Mouse (Mus musculus): ENCODE measurements around the gene Nacc1.

Gene Nacc1

GRCm38 (mm10) chr8:84662581-84663065, 25.0 kb downstream of the Nacc1 start, which contains the start of gene Ier2:
Gene Ier2, minus strand, starts transcription at chr8:84662852.
- peak; percentile 98 for DNase-seq (ENCODE audit: low spot score)

DNA sequence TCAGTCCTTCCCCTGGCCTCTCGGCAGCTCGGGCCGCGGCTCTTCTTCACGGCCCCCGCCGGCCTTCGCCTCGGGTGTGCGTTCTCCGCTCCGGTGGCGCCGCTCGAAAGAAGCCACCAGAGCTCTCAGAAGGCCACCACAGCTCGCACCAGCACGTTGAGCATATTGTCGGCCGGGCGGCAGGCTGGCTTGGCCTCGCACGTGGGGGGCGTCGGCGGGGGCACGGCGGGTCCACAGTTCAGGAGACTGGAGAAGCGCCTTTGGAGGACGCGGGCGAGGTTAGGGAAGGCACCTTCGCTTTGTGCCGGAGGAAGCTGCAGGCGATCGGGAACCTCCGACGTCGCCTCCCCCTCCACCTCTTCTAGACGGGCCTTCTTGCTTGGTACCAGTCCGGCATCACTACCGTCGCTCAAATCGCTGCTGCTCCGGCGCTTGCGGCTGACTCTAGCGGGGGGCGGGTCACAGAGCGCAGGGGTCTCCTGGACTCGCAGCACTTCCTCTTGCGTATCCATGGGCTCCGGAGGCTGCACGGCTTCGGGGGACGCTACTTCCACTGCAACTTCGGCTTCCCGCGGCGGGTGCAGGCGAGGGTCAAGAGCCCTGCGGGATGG, 25.6 kb downstream of the Nacc1 start:
- peak; percentile 57 for DNase-seq (ENCODE audit: low spot score)

GRCm38 (mm10) chr8:84661458-84661871, 26.2 kb downstream of the Nacc1 start:
- DNase-seq (ENCODE audit: low spot score): peak; percentile 90

DNA sequence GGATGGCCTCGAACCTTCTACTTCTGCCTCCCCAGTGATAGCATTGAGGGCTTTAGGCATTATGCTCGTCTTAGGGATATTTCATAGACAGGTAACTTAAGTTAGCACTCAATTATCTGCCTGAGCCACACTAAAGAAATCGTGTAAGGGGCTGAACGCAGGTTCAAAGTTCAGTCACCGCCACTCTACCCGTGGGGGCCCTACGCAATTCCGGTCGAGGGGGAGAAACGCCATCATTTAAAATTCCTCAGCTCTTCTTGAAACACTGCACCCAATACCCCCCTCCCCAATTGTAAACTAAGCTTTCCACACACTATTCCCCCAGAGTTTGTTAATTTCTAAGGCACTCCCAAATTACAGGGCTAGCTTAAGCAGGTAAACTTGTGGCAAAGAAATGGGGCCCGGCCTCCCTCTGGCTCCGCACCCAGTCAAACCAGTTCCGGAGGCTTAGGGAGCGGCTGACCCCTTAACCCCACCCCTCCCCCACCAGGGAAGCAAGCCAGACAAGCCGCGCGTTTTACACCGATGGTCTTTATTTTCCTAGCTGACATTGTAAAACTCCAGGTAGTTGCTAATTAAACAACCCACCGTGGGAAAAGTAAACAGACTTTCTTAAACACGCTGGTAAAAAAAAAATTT, 26.7 kb downstream of the Nacc1 start:
- DNase-seq (ENCODE audit: low spot score): peak; percentile 60

DNA sequence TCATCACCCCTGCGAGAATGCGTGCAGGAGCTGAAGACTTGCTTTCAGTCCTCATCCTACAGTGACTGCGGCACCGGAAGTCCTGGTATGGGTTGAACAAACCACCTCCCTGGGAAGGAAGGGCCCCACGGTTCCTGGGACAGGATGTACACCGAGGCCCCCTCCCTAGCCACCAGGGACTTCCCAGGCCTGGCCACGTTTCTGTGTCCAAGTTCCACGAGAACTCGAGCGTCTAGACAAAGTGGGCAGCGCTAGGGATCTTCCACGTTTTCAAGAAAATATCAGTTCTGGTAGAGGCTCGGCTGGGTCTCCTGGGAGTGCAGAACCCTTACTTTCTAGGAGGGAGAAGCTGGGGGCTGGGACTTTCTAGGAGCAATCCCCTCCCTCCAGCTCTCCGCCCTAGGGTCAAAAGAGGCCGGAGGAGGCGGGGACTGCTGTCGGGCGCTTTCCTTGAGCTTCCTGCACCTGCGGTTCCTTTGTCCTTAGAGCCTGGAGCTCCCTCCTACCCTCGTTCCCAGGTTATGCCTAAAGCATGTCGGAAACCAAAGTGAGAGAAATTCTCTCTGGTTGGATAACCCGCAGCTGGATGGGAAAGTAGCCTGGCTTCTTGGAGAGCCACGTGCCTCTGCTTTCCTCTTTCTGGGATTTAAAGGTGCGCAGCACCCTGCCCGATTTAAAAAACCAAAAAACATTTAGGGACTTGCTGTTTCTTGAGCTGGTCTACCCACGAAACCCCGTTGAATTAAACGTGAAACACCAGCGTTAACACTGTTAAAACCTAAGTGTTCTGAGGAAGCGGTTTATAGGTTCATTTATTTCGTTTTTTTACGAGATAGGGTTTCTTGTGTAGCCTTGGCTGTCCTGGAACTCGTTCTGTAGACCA, 27.5 kb downstream of the Nacc1 start:
- peak; percentile 88 for DNase-seq (ENCODE audit: low spot score)

DNA sequence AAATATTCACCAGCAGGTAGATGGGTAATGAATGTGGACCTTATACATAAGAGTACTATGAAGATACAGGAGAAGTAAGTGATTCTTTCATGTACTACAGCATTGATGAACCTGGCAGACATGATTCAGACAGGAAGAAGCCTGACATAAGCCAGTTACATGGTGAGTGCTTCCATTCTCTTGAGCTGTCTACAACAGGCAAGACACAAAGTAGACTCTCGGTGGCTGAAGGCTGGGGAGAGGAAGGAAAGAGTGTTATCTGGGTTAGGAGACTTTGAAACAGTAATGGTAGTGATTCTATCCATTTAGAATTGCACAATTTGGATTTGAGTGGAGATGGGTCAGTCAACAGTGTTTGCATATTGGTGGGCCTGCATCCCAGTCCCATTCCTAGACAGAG, 28.7 kb downstream of the Nacc1 start:
- no peak for DNase-seq (ENCODE audit: low spot score)

DNA sequence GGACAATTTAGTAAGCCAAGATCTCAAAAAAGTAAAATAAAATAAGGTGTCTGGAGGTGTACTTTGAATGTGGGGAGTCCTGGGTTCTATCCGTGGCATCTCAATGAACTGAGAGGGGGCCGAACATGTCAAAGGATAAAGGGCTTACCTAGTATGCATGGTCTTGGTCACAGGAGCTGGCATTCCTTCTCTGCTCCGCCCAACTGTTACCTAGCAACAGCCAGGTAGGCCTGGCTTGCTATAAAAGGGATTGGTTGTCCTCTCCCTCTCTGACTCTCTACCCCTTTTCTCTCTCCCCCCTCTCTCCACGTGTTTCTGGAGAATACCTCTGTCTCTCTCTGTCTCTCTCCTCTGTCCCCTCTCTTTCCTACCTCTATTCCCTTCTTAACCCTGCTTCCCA, 30.0 kb downstream of the Nacc1 start:
- DNase-seq (ENCODE audit: low spot score): no peak

DNA sequence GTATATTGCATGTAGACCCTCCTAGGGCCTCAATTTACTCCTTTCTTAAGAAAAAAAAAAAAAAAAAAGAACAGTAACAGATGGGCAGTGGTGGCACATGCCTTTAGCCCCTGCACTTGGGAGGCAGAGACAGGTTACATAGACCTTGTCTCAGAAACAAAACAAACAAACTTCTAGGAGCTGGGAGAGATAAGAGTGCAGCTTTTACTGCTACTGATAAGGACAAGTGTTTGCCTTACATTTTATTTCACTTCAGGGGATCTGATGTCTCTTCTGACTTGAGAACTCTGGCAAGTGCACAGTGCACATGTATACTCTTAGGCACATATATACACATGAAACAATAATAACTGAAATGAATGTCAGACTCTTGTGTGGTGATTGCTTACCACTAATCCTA, 30.5 kb downstream of the Nacc1 start:
- no peak for DNase-seq (ENCODE audit: low spot score)

DNA sequence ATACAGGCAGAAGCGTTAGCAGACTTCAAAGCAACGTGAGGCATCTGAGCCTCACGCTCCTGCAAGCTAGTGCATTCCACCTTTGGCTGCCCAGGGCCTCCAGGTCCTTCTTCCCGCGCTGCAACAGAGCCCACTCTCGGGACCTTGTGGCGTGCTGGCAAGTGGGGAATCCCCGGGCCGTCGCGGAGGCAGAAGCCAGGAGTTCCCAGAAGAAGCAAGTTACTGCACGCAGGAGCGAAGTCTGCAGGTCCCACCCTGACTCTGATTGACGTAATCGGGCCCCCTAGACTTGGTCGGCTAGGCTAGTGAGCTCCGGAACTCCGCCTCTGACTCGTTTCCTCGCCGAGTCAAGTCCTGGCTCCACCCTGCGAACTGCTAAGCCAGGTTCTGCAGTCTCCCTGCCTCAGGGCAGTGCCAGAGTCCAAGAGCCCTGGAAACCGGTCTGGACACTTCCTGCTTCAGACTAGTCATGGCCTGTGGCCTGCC, 31.0 kb downstream of the Nacc1 start:
- DNase-seq (ENCODE audit: low spot score): peak; percentile 83

DNA sequence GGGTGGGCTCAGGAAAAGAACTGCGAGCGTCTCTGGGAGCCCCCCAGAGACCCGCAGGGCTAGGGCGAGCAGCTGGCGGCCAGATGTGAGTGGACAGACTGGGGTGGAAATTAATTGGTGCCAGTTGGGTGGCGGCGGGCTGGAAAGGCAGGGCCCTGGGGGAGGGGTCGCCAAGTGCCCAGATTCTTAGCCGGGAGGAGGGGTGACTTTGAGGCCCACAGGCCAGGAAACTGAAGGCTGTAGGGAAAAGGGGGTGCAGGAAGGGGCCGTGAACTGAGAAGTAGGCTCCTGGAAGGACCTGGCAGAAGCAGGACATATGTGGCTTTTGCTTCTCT, 31.5 kb downstream of the Nacc1 start:
- DNase-seq (ENCODE audit: low spot score): no peak

- no peak for DNase-seq (ENCODE audit: low spot score)
These were observed 32.1 kb downstream of the Nacc1 start for GRCm38 (mm10) chr8:84655336-84656190.

DNA sequence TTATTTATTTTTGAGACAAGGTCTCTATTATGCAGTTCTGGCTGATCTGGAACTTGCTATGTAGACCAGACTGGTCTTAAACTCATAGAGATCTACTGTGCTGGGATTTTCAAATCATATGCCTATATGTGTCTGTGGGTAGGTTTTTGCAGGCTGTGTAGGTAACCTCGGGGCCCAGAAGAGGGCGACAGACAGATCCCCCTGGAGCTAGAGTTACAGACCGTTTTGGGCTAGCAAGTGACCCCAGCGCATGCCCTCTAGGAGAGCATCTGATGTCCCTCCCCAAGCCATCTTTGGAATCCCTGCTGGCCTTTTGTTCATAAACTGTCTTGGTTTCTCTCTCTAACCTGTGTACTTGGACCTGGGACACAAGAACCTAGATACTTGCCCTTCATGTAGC, 33.1 kb downstream of the Nacc1 start:
- DNase-seq (ENCODE audit: low spot score): no peak

- no peak for DNase-seq (ENCODE audit: low spot score)
These were observed 34.5 kb downstream of the Nacc1 start for GRCm38 (mm10) chr8:84653092-84653631.

DNA sequence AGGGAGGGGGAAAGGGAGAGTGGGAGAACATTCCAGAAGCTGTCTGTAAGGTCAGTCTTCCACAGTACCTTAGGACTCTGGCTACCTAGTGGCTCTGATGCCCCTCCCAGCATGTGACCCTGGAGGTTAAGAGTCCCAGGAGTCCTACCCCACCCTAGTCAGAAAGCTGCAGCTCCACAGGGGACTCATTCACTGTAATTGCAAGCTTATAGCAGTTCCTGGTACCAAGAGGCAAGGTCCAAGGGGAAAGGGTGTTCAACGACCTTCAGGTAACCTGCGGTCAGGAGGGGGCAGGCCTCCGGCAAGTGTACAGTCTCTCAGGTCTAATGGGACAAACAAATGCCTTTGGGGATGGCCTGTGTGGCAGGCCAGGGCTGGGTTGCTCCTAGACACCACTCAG, 37.4 kb downstream of the Nacc1 start:
- no peak for DNase-seq (ENCODE audit: low spot score)

DNA sequence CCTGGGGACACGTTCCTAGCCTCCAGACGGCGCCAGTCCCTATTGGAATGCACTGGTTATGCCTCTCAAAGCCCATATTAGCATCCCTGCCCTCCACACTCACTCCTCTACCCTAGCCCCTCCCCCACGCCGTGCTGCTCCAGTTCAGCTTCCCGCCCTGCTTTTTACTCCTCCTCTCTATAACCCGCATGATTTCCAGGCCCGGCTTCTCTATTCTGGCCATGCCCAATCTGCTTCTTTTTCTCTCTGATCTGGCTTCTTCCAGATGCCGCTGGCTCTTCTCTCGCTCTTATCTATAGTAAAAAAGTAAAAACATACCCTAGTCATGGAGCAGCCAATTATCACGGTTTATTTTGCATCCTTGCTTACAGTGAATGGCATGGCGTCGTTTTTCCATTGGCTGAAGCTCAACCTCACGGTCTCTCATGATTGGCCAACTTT, 40.2 kb downstream of the Nacc1 start:
- DNase-seq (ENCODE audit: low spot score): no peak

- no peak for DNase-seq (ENCODE audit: low spot score)
These were observed 40.9 kb downstream of the Nacc1 start for GRCm38 (mm10) chr8:84646800-84647199.

- no peak for DNase-seq (ENCODE audit: low spot score)
These were observed 44.6 kb downstream of the Nacc1 start for GRCm38 (mm10) chr8:84643019-84643418.

GRCm38 (mm10) chr8:84641578-84642361, 45.9 kb downstream of the Nacc1 start:
- DNase-seq (ENCODE audit: low spot score): no peak

DNA sequence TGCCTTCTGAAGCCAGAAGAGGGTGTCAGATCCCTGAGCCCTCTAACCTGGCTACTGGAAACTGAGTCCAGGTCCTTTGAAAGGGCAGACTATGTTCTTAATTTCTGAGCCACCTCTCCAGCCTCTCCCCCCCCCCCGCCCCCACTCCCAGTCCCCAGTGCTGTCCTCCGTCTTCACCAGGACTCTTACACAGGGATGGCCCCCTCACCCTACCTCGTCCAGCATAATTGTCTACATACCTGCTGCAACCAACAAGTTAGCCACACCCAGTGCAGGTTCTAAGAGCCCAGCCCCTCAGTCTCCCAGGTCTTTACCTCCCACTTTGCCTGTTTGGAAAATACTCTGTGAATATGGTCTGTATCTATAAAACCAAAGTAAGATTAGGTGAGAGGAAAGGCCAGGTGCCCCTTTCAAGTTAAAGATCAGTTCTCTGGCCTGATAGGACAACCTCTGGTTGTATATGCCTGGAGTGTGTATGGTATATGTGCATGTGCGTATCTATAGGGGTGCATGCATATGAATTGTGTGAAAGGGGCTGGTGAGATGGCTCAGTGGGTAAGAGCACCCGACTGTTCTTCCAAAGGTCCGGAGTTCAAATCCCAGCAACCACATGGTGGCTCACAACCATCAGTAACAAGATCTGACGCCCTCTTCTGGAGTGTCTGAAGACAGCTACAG, 46.9 kb downstream of the Nacc1 start:
- no peak for DNase-seq (ENCODE audit: low spot score)

DNA sequence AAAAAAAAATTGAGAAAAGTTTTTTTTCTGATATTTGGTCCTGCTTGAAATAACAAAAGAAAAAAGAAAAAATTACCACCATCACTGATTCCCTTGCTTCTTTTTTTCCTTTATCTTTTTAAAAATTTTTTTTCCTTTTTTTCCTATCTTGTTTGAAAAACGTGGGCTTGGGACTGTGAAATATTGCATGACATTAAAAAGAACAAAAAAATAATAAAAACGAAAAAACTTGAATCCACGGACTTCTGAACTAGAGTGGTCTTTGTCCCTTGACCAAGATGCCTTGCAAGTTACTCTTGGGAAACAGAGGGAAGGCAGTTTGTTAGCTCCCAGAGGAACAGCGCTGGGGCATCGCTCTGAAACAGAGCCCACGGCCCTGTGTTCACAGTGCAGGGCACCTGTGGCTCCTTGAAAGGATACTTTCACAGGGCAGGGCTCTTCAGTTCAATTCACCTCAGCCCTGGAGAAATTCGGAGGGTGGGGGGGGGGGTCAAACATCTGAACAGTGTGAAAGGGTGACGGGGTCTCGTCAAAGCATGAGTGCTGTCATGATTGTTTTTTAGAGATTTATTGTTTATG, 47.6 kb downstream of the Nacc1 start:
- DNase-seq (ENCODE audit: low spot score): no peak

Measured in MN1 (cell line).